Mouse (Mus musculus): ENCODE measurements around the gene Robo1. TPM values are rescaled to one million over a fixed set of nuclear protein-coding genes. Genes with fewer than 3 reads are reported as not detected.

Robo1 gene
- polyA plus RNA-seq (2015; fragmentation: Nextera tagmentation; extraction: Ambion mirVana): 4.9 and 5.7 TPM in 2 replicates

- Histone ChIP-seq H3K4me3 (ENCODE audit: low read depth, low read length) (no peak within 1 kb of the TSS), H3K9me3 (replicated peaks; ENCODE audit: control insufficient read depth, low read length) (no peaks in the 10 kb centered on the region), H3K27me3 (ENCODE audit: control insufficient read depth, insufficient read depth, low read depth, low read length) (no peaks in the 10 kb centered on the region), H3K9ac (ENCODE audit: low read depth, low read length) (no peak within 1 kb of the TSS), H3K4me2 (ENCODE audit: low read depth, low read length) (no peak within 1 kb of the TSS), H3K36me3 (ENCODE audit: control insufficient read depth, insufficient read depth) (no peaks in the 10 kb centered on the region), H3K4me1 (ENCODE audit: control insufficient read depth, low read depth, low read length) (no peaks in the 10 kb centered on the region), H3K27ac (ENCODE audit: low read length) (no peak within 1 kb of the TSS)
- 54% methylated on average over 8 of the region's 8 CpGs for WGBS (ENCODE audit: insufficient replicate concordance)
- ATAC-seq (ENCODE audit: low read depth): no peak
Measured at GRCm38 (mm10) chr16:72307537-72308330, at the start of gene Robo1. TSS of gene Robo1 (plus strand) at chr16:72308306.

GRCm38 (mm10) chr16:72267839-72268238, 40.3 kb upstream of the Robo1 start:
- H3K4me1 ChIP-seq (ENCODE audit: control insufficient read depth, low read depth, low read length): no peaks in the 10 kb centered on the region
- no peaks in the 10 kb centered on the region for H3K36me3 ChIP-seq (ENCODE audit: control insufficient read depth, insufficient read depth)
- no peak overlapping the region for H3K4me2 ChIP-seq (ENCODE audit: low read depth, low read length)
- no peak overlapping the region for H3K4me3 ChIP-seq (ENCODE audit: low read depth, low read length)
- no peak overlapping the region for H3K9ac ChIP-seq (ENCODE audit: low read depth, low read length)
- no peaks in the 10 kb centered on the region for H3K9me3 ChIP-seq (replicated peaks; ENCODE audit: control insufficient read depth, low read length)
- no peaks in the 10 kb centered on the region for H3K27me3 ChIP-seq (ENCODE audit: control insufficient read depth, insufficient read depth, low read depth, low read length)
- H3K27ac ChIP-seq (ENCODE audit: low read length): no peak overlapping the region
- ATAC-seq (ENCODE audit: low read depth): no peak
- WGBS (ENCODE audit: insufficient replicate concordance): 69% methylated on average over 10 of the region's 10 CpGs

GRCm38 (mm10) chr16:72276390-72277074, 31.6 kb upstream of the Robo1 start:
- WGBS (ENCODE audit: insufficient replicate concordance): 63% methylated on average over 3 of the region's 3 CpGs
- no peak overlapping the region for H3K4me3 ChIP-seq (ENCODE audit: low read depth, low read length)
- no peaks in the 10 kb centered on the region for H3K9me3 ChIP-seq (replicated peaks; ENCODE audit: control insufficient read depth, low read length)
- H3K27me3 ChIP-seq (ENCODE audit: control insufficient read depth, insufficient read depth, low read depth, low read length): no peaks in the 10 kb centered on the region
- H3K4me1 ChIP-seq (ENCODE audit: control insufficient read depth, low read depth, low read length): no peaks in the 10 kb centered on the region
- no peak overlapping the region for H3K4me2 ChIP-seq (ENCODE audit: low read depth, low read length)
- H3K36me3 ChIP-seq (ENCODE audit: control insufficient read depth, insufficient read depth): no peaks in the 10 kb centered on the region
- no peak overlapping the region for H3K9ac ChIP-seq (ENCODE audit: low read depth, low read length)
- ATAC-seq (ENCODE audit: low read depth): no peak
- H3K27ac ChIP-seq (ENCODE audit: low read length): no peak overlapping the region

- Histone ChIP-seq H3K4me1 (ENCODE audit: control insufficient read depth, low read depth, low read length) (no peaks in the 10 kb centered on the region), H3K36me3 (ENCODE audit: control insufficient read depth, insufficient read depth) (no peaks in the 10 kb centered on the region), H3K27ac (ENCODE audit: low read length) (no peak overlapping the region), H3K4me2 (ENCODE audit: low read depth, low read length) (no peak overlapping the region), H3K27me3 (ENCODE audit: control insufficient read depth, insufficient read depth, low read depth, low read length) (no peaks in the 10 kb centered on the region), H3K4me3 (ENCODE audit: low read depth, low read length) (no peak overlapping the region), H3K9me3 (replicated peaks; ENCODE audit: control insufficient read depth, low read length) (no peaks in the 10 kb centered on the region), H3K9ac (ENCODE audit: low read depth, low read length) (no peak overlapping the region)
- WGBS (ENCODE audit: insufficient replicate concordance): 48% methylated on average over 6 of the region's 6 CpGs
- ATAC-seq (ENCODE audit: low read depth): no peak
Measured at GRCm38 (mm10) chr16:72308331-72308668, 194 bp downstream of the Robo1 start.

- WGBS (ENCODE audit: insufficient replicate concordance): 67% methylated on average over 8 of the region's 8 CpGs
Measured at GRCm38 (mm10) chr16:72327321-72327720, 19.2 kb downstream of the Robo1 start.

GRCm38 (mm10) chr16:72328579-72328978, 20.5 kb downstream of the Robo1 start:
- Histone ChIP-seq H3K36me3 (ENCODE audit: control insufficient read depth, insufficient read depth) (no peaks in the 10 kb centered on the region), H3K4me3 (ENCODE audit: low read depth, low read length) (no peak overlapping the region), H3K27me3 (ENCODE audit: control insufficient read depth, insufficient read depth, low read depth, low read length) (no peaks in the 10 kb centered on the region), H3K9ac (ENCODE audit: low read depth, low read length) (no peak overlapping the region), H3K9me3 (replicated peaks; ENCODE audit: control insufficient read depth, low read length) (no peaks in the 10 kb centered on the region), H3K27ac (ENCODE audit: low read length) (no peak overlapping the region), H3K4me1 (ENCODE audit: control insufficient read depth, low read depth, low read length) (no peaks in the 10 kb centered on the region), H3K4me2 (ENCODE audit: low read depth, low read length) (no peak overlapping the region)
- WGBS (ENCODE audit: insufficient replicate concordance): 55% methylated on average over 3 of the region's 3 CpGs
- no peak for ATAC-seq (ENCODE audit: low read depth)

More at GRCm38 (mm10) chr16:72327321-72327720, 19.2 kb downstream of the Robo1 start:
- no peaks in the 10 kb centered on the region for H3K9me3 ChIP-seq (replicated peaks; ENCODE audit: control insufficient read depth, low read length)
- H3K4me2 ChIP-seq (ENCODE audit: low read depth, low read length): no peak overlapping the region
- ATAC-seq (ENCODE audit: low read depth): no peak
- H3K27ac ChIP-seq (ENCODE audit: low read length): no peak overlapping the region
- H3K27me3 ChIP-seq (ENCODE audit: control insufficient read depth, insufficient read depth, low read depth, low read length): no peaks in the 10 kb centered on the region
- no peak overlapping the region for H3K4me3 ChIP-seq (ENCODE audit: low read depth, low read length)
- H3K36me3 ChIP-seq (ENCODE audit: control insufficient read depth, insufficient read depth): no peaks in the 10 kb centered on the region
- no peaks in the 10 kb centered on the region for H3K4me1 ChIP-seq (ENCODE audit: control insufficient read depth, low read depth, low read length)
- no peak overlapping the region for H3K9ac ChIP-seq (ENCODE audit: low read depth, low read length)

- Histone ChIP-seq H3K27ac (ENCODE audit: low read length) (no peak overlapping the region), H3K4me1 (ENCODE audit: control insufficient read depth, low read depth, low read length) (no peaks in the 10 kb centered on the region), H3K36me3 (ENCODE audit: control insufficient read depth, insufficient read depth) (no peaks in the 10 kb centered on the region), H3K9ac (ENCODE audit: low read depth, low read length) (no peak overlapping the region), H3K4me2 (ENCODE audit: low read depth, low read length) (no peak overlapping the region), H3K4me3 (ENCODE audit: low read depth, low read length) (no peak overlapping the region), H3K9me3 (replicated peaks; ENCODE audit: control insufficient read depth, low read length) (no peaks in the 10 kb centered on the region), H3K27me3 (ENCODE audit: control insufficient read depth, insufficient read depth, low read depth, low read length) (no peaks in the 10 kb centered on the region)
- WGBS (ENCODE audit: insufficient replicate concordance): 68% methylated on average over 1 of the region's 1 CpGs
- ATAC-seq (ENCODE audit: low read depth): no peak
Measured at GRCm38 (mm10) chr16:72337757-72338156, 29.7 kb downstream of the Robo1 start.

- H3K27me3 ChIP-seq (ENCODE audit: control insufficient read depth, insufficient read depth, low read depth, low read length): no peaks in the 10 kb centered on the region
Measured at GRCm38 (mm10) chr16:72350422-72350821, 42.3 kb downstream of the Robo1 start.

More at GRCm38 (mm10) chr16:72350422-72350821, 42.3 kb downstream of the Robo1 start:
- no peaks in the 10 kb centered on the region for H3K4me1 ChIP-seq (ENCODE audit: control insufficient read depth, low read depth, low read length)
- no peaks in the 10 kb centered on the region for H3K36me3 ChIP-seq (ENCODE audit: control insufficient read depth, insufficient read depth)
- H3K4me3 ChIP-seq (ENCODE audit: low read depth, low read length): no peak overlapping the region
- no peaks in the 10 kb centered on the region for H3K9me3 ChIP-seq (replicated peaks; ENCODE audit: control insufficient read depth, low read length)
- ATAC-seq (ENCODE audit: low read depth): no peak
- WGBS (ENCODE audit: insufficient replicate concordance): 46% methylated on average over 5 of the region's 5 CpGs
- no peak overlapping the region for H3K27ac ChIP-seq (ENCODE audit: low read length)
- no peak overlapping the region for H3K4me2 ChIP-seq (ENCODE audit: low read depth, low read length)
- H3K9ac ChIP-seq (ENCODE audit: low read depth, low read length): no peak overlapping the region
